Mouse (Mus musculus) hindbrain, embryonic 16.5 days (tissue): ENCODE results near the gene Abhd18. TPM values are rescaled to one million over a fixed set of nuclear protein-coding genes. Genes with fewer than 3 reads are reported as not detected.
A peak's percentile ranks its signal among the peaks of the same experiment; 100 is the strongest.
"Not testable (repeated sequence)": the region's sequence is repeated elsewhere in the genome, so short reads cannot be mapped to it uniquely, and the experiment has no call there.

ENCODE experiments used
- ATAC-seq: fragments of 200-750 bp; cut with Nextera tagmentation; 2 replicates; pipeline ENCODE4 v1.8.0; 2017; ENCODE audit warnings: moderate TSS enrichment, moderate library complexity
- H3K27ac ChIP-seq: fragments of 300-500 bp; sonication (generic); 2 replicates; pipeline ENCODE4 v1.5.1; 2014; ENCODE audit warnings: low read depth, mild to moderate bottlenecking, control low read depth, low read length, moderate library complexity
- H3K27me3 ChIP-seq: fragments of 300-500 bp; sonication (generic); replicated peaks from 2 replicates; pipeline ENCODE4 v1.6.1; 2014; ENCODE audit warnings: low read length; ENCODE audit not compliant: control insufficient read depth, insufficient read depth
- H3K36me3 ChIP-seq: fragments of 300-500 bp; sonication (generic); 2 replicates; pipeline ENCODE4 v1.6.1; 2014; ENCODE audit warnings: mild to moderate bottlenecking, low read length, moderate library complexity, mixed read lengths; ENCODE audit not compliant: control insufficient read depth, insufficient read depth
- H3K4me1 ChIP-seq: fragments of 300-500 bp; sonication (generic); 2 replicates; pipeline ENCODE4 v1.6.1; 2014; ENCODE audit warnings: low read depth, low read length; ENCODE audit not compliant: control insufficient read depth, insufficient read depth
- H3K4me2 ChIP-seq: fragments of 300-500 bp; sonication (generic); 2 replicates; pipeline ENCODE4 v1.6.1; 2014; ENCODE audit warnings: mild to moderate bottlenecking, low read length, control low read depth, moderate library complexity
- H3K4me3 ChIP-seq: fragments of 300-500 bp; sonication (generic); 2 replicates; pipeline ENCODE4 v1.5.1; 2014; ENCODE audit warnings: mild to moderate bottlenecking, low read length, control low read depth, moderate library complexity
- H3K9ac ChIP-seq: fragments of 300-500 bp; sonication (generic); 2 replicates; pipeline ENCODE4 v1.6.1; 2014; ENCODE audit warnings: low read depth, mild to moderate bottlenecking, control low read depth, low read length, moderate library complexity
- H3K9me3 ChIP-seq: fragments of 300-500 bp; sonication (generic); 2 replicates; pipeline ENCODE4 v1.6.1; 2014; ENCODE audit warnings: mild to moderate bottlenecking, low read length, moderate library complexity; ENCODE audit not compliant: control insufficient read depth
- WGBS: fragments of 180-500 bp; shearing (Covaris S2); extraction: QIAGEN DNeasy Blood & Tissue Kit; methylation state at CpG from one replicate; pipeline ENCODE4 v1.1.7; 2014; 5-methylcytosine and 5-hydroxymethylcytosine counted together
- polyA plus RNA-seq: library from polyadenylated mRNA; unstranded; fragments of >200 nt; fragmentation: Nextera tagmentation; extraction: Ambion mirVana; gene quantifications from 2 replicates; pipeline ENCODE4 v1.2.1, GENCODE M21; 2015

The Abhd18 gene
- polyA plus RNA-seq, 1 experiment from 2014 or later: 11.2 TPM

DNA sequence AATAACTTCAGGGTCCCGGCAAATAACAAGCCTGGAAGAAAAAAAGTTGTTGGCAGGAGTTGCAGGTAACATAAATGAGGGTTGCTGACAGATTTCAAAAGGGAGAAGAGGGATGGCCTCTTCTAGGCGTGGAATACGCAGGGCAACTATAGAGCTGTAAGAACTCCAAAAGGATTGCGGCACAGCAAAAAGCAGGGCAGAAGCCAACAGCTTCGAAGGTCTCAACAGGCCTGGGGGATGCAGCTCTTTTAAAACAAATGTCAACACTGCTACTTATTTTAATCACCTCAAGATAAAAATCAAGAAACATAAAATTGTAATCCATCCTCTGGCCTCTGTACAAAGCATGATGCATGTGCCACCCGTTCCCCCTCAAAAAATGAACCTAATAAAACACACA lies 1.2 kb upstream of the Abhd18 start:
- not testable (repeated sequence) for H3K27ac ChIP-seq, H3K4me1 ChIP-seq, ATAC-seq, H3K27me3 ChIP-seq, H3K36me3 ChIP-seq, H3K9me3 ChIP-seq
- H3K9ac ChIP-seq: peak overlapping the region; percentile 31; the same call in 1 of the 2 replicates
- peak overlapping the region; percentile 61 for H3K4me2 ChIP-seq
- WGBS: 76% methylated on average over 5 of the region's 6 CpGs
- H3K4me3 ChIP-seq: peak overlapping the region; percentile 52

DNA sequence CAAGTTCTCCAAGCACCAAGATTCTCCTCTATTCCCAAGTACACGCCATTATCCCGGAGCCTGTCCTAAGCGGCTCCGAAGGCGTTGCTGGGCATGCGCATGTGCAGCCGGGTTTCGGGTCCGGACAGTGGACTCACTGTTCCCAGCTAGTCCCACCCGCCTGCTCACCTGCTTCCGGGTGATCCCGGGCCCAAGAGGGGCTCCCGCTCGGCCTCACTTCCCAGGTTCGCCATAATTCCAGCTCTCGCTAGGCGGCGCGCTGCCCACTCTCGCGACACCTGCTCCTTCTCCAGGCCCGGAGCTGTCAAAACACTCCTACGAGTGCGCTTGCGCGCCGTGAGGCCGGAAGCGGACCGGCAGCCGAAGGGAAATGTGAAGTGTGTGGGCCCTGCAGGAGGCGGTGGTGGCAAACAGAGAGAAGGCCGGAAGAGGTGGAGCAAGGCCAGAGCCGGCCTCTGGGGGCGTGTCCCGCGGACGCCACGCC lies 255 bp upstream of the Abhd18 start, which contains the start of gene Mfsd8:
TSS of gene Mfsd8 (minus strand) at position 414 of the 484 bp plus-strand sequence.
- not testable (repeated sequence) for H3K36me3 ChIP-seq, H3K27me3 ChIP-seq, H3K4me1 ChIP-seq, H3K9me3 ChIP-seq
- H3K9ac ChIP-seq: peak within 1 kb of the TSS; percentile 66
- H3K27ac ChIP-seq: peak within 1 kb of the TSS; percentile 75
- peak within 1 kb of the TSS; percentile 61 for H3K4me2 ChIP-seq
- ATAC-seq: peak; percentile 99
- WGBS: under 1% methylated on average over 31 of the region's 39 CpGs
- peak within 1 kb of the TSS; percentile 52 for H3K4me3 ChIP-seq

DNA sequence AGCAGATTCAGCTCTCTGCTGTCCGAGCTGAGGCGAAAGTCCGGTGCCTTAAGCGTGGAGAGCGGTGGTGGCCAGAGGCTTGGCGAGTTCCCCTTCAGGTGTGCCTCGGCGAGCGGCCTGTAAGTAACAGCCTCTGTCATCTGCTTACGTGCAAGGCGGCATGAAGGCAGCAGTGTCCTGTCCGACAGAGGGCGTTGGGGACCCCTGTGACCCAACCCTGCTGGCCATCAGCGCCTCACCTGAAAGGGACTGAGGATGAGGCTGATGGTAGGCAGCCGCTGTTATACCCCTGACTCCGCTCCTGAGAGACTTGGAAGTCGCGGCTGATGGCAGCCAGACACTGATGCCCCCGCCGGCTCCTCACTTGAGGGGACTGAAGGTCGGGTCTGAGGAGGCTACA lies 248 bp downstream of the Abhd18 start:
- H3K36me3 ChIP-seq, H3K4me1 ChIP-seq, ATAC-seq, H3K27me3 ChIP-seq, H3K9me3 ChIP-seq: not testable (repeated sequence)
- H3K4me2 ChIP-seq: peak overlapping the region; percentile 59
- peak overlapping the region; percentile 52 for H3K4me3 ChIP-seq
- peak overlapping the region; percentile 66; the same call in 1 of the 2 replicates for H3K27ac ChIP-seq
- under 1% methylated on average over 14 of the region's 21 CpGs for WGBS
- H3K9ac ChIP-seq: peak overlapping the region; percentile 66

DNA sequence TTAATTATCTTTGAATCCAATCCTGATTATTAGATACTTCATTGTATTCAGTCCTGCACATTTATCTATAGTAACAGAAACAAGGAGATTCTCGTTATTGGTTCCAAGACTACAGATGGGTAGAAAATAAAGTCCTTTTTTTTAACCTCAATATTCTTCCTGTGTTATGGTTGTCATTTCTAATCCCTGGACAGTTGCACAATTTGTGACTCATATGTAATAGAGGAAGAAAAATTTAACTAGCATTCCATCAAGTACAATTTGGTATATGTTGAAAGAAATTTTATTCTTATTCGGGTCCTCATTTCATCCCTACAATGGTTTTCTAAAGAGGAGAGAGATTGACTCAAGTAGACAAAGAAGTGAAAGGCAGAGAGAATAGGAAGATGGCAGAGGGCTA lies 1.2 kb downstream of the Abhd18 start:
- H3K36me3 ChIP-seq, H3K27me3 ChIP-seq, H3K4me1 ChIP-seq, H3K4me3 ChIP-seq, H3K9me3 ChIP-seq, H3K9ac ChIP-seq, H3K4me2 ChIP-seq, H3K27ac ChIP-seq, ATAC-seq: not testable (repeated sequence)
- WGBS: 89% methylated on average over 2 of the region's 2 CpGs

DNA sequence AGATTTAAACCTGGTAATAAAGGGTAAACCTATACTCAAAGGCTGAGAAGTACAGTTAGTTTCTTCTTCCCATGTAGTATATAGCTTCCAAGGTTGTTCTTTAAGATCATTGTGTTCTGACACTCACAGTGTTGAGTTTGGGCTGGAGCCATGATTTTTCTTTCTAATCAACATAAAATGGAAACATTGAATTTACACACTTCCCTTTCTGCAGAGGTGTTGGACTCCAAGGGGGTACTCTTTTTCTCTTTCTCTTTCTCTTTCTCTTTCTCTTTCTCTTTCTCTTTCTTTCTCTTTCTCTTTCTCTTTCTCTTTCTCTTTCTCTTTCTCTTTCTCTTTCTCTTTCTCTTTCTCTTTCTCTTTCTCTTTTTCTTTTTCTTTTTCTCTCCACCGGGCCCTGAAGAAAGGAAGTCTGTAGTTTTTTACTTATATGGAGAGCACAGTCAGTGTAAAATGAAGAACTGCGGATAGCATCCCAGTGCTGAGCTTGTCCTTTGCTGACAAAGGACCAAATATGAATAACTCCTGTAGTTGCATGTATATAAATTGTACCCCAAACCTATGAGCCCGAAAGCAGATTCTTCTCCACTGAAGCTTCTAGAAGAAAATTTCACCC lies 6.5 kb downstream of the Abhd18 start:
- not testable (repeated sequence) for H3K4me1 ChIP-seq, ATAC-seq, H3K36me3 ChIP-seq, H3K27ac ChIP-seq, H3K27me3 ChIP-seq, H3K4me3 ChIP-seq, H3K9ac ChIP-seq, H3K9me3 ChIP-seq, H3K4me2 ChIP-seq
- WGBS: 92% methylated on average over 3 of the region's 3 CpGs

DNA sequence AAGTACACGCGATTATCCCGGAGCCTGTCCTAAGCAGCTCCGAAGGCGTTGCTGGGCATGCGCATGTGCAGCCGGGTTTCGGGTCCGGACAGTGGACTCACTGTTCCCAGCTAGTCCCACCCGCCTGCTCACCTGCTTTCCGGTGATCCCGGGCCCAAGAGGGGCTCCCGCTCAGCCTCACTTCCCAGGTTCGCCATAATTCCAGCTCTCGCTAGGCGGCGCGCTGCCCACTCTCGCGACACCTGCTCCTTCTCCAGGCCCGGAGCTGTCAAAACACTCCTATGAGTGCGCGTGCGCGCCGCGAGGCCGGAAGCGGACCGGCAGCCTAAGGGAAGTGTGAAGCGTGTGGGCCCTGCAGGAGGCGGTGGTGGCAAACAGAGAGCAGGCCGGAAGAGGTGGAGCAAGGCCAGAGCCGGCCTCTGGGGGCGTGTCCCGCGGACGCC lies 47.1 kb downstream of the Abhd18 start:
- WGBS: 1% methylated on average over 30 of the region's 38 CpGs
- ATAC-seq: peak; percentile 100
- Histone ChIP-seq H3K27ac (peak overlapping the region; percentile 63; the same call in 1 of the 2 replicates), H3K4me2 (peak overlapping the region; percentile 62), H3K4me3 (peak overlapping the region; percentile 61), H3K9ac (peak overlapping the region; percentile 64)
- not testable (repeated sequence) for H3K36me3 ChIP-seq, H3K27me3 ChIP-seq, H3K4me1 ChIP-seq, H3K9me3 ChIP-seq

DNA sequence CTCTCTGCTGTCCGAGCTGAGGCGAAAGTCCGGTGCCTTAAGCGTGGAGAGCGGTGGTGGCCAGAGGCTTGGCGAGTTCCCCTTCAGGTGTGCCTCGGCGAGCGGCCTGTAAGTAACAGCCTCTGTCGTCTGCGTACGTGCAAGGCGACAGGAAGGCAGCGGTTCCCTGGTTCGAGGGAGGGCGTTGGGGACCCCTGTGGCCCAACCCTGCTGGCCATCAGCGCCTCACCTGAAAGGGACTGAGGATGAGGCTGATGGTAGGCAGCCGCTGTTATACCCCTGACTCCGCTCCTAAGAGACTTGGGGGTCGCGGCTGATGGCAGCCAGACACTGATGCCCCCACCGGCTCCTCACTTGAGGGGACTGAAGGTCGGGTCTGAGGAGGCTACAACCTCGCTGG lies 47.6 kb downstream of the Abhd18 start:
- H3K27ac ChIP-seq: peak overlapping the region; percentile 64
- WGBS: 3% methylated on average over 15 of the region's 24 CpGs
- H3K27me3 ChIP-seq, H3K4me1 ChIP-seq, H3K9me3 ChIP-seq, ATAC-seq, H3K36me3 ChIP-seq: not testable (repeated sequence)
- peak overlapping the region; percentile 66 for H3K4me2 ChIP-seq
- H3K4me3 ChIP-seq: peak overlapping the region; percentile 61
- peak overlapping the region; percentile 78 for H3K9ac ChIP-seq

DNA sequence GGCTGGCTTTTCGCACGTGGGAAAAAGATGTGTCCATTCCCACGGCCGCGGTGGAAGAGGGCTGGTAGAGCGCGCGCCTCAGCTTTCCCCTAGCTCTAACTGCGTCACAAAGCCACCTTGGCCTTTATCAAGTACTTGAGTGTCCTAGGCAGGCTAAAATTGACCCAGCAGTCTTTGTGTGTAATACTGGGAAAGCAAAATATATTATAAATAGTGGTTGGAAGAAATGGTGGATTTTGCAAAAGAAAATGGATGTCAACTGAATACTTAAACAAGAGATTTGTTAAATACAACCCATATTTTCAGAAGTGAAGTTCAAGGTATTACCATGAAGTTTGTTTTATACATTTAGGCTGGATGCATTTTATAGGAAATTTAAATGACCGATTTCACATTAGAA lies 55.7 kb downstream of the Abhd18 start, which contains the start of gene 1700034I23Rik:
TSS of gene 1700034I23Rik (minus strand) at position 101 of the 400 bp plus-strand sequence.
- not testable (repeated sequence) for H3K36me3 ChIP-seq, ATAC-seq, H3K27ac ChIP-seq, H3K9ac ChIP-seq, H3K4me1 ChIP-seq, H3K27me3 ChIP-seq, H3K4me2 ChIP-seq, H3K9me3 ChIP-seq, H3K4me3 ChIP-seq
- WGBS: 95% methylated on average over 4 of the region's 10 CpGs

DNA sequence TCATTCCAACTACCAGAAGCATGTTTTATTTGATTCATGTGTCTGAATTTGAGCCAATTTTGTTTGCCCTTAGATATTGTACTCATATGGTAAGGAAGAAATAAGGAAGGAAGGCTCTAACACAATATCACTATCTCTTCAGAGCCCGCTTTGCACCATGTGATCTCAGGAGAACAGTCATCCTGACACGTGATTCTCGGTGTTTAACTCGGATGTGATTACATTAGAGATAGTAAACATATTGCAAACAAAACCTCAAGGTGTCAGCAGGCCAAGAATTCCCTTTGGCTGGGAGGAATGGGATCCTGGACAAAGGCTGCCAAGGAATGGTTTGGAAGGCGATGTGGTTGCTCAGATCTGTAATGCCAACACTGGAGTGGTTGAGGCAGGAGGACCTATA lies 91.4 kb downstream of the Abhd18 start:
- Histone ChIP-seq H3K9me3 (no peaks in the 10 kb centered on the region), H3K4me2 (no peak overlapping the region), H3K27me3 (no peaks in the 10 kb centered on the region), H3K27ac (no peak overlapping the region), H3K4me3 (no peak overlapping the region), H3K36me3 (peaks cover 12% of the 10 kb centered on the region), H3K9ac (no peak overlapping the region), H3K4me1 (no peaks in the 10 kb centered on the region)
- ATAC-seq: no peak
- WGBS: 96% methylated on average over 5 of the region's 5 CpGs
